Mouse (Mus musculus) E14TG2a.4 (cell line): ENCODE measurements around the gene Bmp2.

Source experiments
- H3K27me3 ChIP-seq: 2 replicates; pipeline ENCODE4 v1.6.1; 2014; ENCODE audit warnings: low read length, control low read depth; ENCODE audit not compliant: insufficient read depth
- H3K36me3 ChIP-seq: 2 replicates; pipeline ENCODE4 v1.6.1; 2014; ENCODE audit warnings: low read length, control low read depth; ENCODE audit not compliant: insufficient read depth
- H3K4me1 ChIP-seq: replicated peaks from 2 replicates; pipeline ENCODE4 v1.6.1; 2014; ENCODE audit warnings: low read depth, low read length, control low read depth
- H3K4me3 ChIP-seq: replicated peaks from 2 replicates; pipeline ENCODE4 v1.5.1; 2014; ENCODE audit warnings: mild to moderate bottlenecking, low read length
- H3K9me3 ChIP-seq: 2 replicates; pipeline ENCODE4 v1.6.1; 2014; ENCODE audit warnings: low read length, control low read depth
- CTCF ChIP-seq: conservative IDR thresholded peaks from 2 replicates; pipeline ENCODE4 v1.5.1; 2014; ENCODE audit warnings: low read length
- NANOG ChIP-seq: IDR thresholded peaks from 2 replicates; pipeline ENCODE4 v1.6.1; 2014; ENCODE audit warnings: borderline replicate concordance, low read length, mixed read lengths
- POU5F1 ChIP-seq: IDR thresholded peaks from 2 replicates; pipeline ENCODE4 v1.6.1; 2014; ENCODE audit warnings: low read length, borderline replicate concordance

Gene Bmp2

GRCm38 (mm10) chr2:133522121-133522520 lies 29.8 kb upstream of the Bmp2 start:
- Histone ChIP-seq H3K36me3 (no peaks in the 10 kb centered on the region), H3K4me1 (no peaks in the 10 kb centered on the region), H3K4me3 (no peak overlapping the region), H3K9me3 (no peaks in the 10 kb centered on the region), H3K27me3 (no peaks in the 10 kb centered on the region)
- TF ChIP-seq NANOG, result no peak
- no peak for TF ChIP-seq CTCF
- TF ChIP-seq POU5F1, result no peak

- Histone ChIP-seq H3K4me3 (no peak overlapping the region), H3K36me3 (no peaks in the 10 kb centered on the region), H3K27me3 (no peaks in the 10 kb centered on the region), H3K4me1 (no peaks in the 10 kb centered on the region), H3K9me3 (no peaks in the 10 kb centered on the region)
- TF ChIP-seq NANOG, result no peak
- TF ChIP-seq POU5F1, result no peak
- TF ChIP-seq CTCF, result no peak
These were observed 26.3 kb upstream of the Bmp2 start for GRCm38 (mm10) chr2:133525621-133526181.

- Histone ChIP-seq H3K4me3 (no peak overlapping the region), H3K4me1 (no peaks in the 10 kb centered on the region), H3K9me3 (peaks cover 7% of the 10 kb centered on the region), H3K27me3 (no peaks in the 10 kb centered on the region), H3K36me3 (no peaks in the 10 kb centered on the region)
- TF ChIP-seq POU5F1 (no peak), NANOG (no peak), CTCF (no peak)
These were observed 22.6 kb upstream of the Bmp2 start for GRCm38 (mm10) chr2:133529396-133529795.

GRCm38 (mm10) chr2:133533073-133533472 lies 18.9 kb upstream of the Bmp2 start:
- H3K9me3 ChIP-seq, result peaks cover 16% of the 10 kb centered on the region
- H3K4me1 ChIP-seq, result no peaks in the 10 kb centered on the region
- H3K36me3 ChIP-seq, result no peaks in the 10 kb centered on the region
- TF ChIP-seq NANOG (no peak), POU5F1 (no peak)
- no peak overlapping the region for H3K4me3 ChIP-seq
- H3K27me3 ChIP-seq, result no peaks in the 10 kb centered on the region

- no peak overlapping the region for H3K4me3 ChIP-seq
- no peak for TF ChIP-seq POU5F1
- no peak for TF ChIP-seq CTCF
- TF ChIP-seq NANOG, result no peak
- H3K9me3 ChIP-seq, result peaks cover 16% of the 10 kb centered on the region
These were observed 16.5 kb upstream of the Bmp2 start for GRCm38 (mm10) chr2:133535481-133535880.

GRCm38 (mm10) chr2:133536812-133537211 lies 15.1 kb upstream of the Bmp2 start:
- Histone ChIP-seq H3K27me3 (no peaks in the 10 kb centered on the region), H3K36me3 (no peaks in the 10 kb centered on the region), H3K4me1 (no peaks in the 10 kb centered on the region), H3K9me3 (peaks cover 16% of the 10 kb centered on the region), H3K4me3 (no peak overlapping the region)
- no peak for TF ChIP-seq CTCF
- no peak for TF ChIP-seq NANOG
- no peak for TF ChIP-seq POU5F1

More at GRCm38 (mm10) chr2:133535481-133535880, 16.5 kb upstream of the Bmp2 start:
- H3K4me1 ChIP-seq, result no peaks in the 10 kb centered on the region
- no peaks in the 10 kb centered on the region for H3K27me3 ChIP-seq
- H3K36me3 ChIP-seq, result no peaks in the 10 kb centered on the region

- TF ChIP-seq POU5F1 (no peak), CTCF (no peak), NANOG (no peak)
- Histone ChIP-seq H3K4me3 (no peak overlapping the region), H3K27me3 (no peaks in the 10 kb centered on the region), H3K4me1 (no peaks in the 10 kb centered on the region), H3K36me3 (no peaks in the 10 kb centered on the region), H3K9me3 (no peaks in the 10 kb centered on the region)
These were observed 11.3 kb upstream of the Bmp2 start for GRCm38 (mm10) chr2:133540702-133541101.

- Histone ChIP-seq H3K9me3 (no peaks in the 10 kb centered on the region), H3K4me1 (peaks cover 11% of the 10 kb centered on the region), H3K27me3 (peaks cover 44% of the 10 kb centered on the region), H3K4me3 (no peak overlapping the region), H3K36me3 (no peaks in the 10 kb centered on the region)
- TF ChIP-seq CTCF (peak; percentile 72), NANOG (no peak), POU5F1 (no peak)
These were observed 1.7 kb upstream of the Bmp2 start for GRCm38 (mm10) chr2:133550238-133550682.
